Mouse (Mus musculus): ENCODE results near the gene Pcbp4. TPM values are rescaled to one million over a fixed set of nuclear protein-coding genes. Genes with fewer than 3 reads are reported as not detected.
"Not testable (repeated sequence)": the region's sequence is repeated elsewhere in the genome, so short reads cannot be mapped to it uniquely, and the experiment has no call there.

Gene Pcbp4
- polyA plus RNA-seq, 1 experiment from 2014 or later: 275 TPM

- Histone ChIP-seq H3K27ac (no peak overlapping the region), H3K27me3 (ENCODE audit: low read depth, poor library complexity, severe bottlenecking) (no peaks in the 10 kb centered on the region), H3K36me3 (peaks cover 64% of the 10 kb centered on the region), H3K4me1 (peaks cover 21% of the 10 kb centered on the region), H3K4me3 (no peak overlapping the region), H3K9me3 (replicated peaks) (no peaks in the 10 kb centered on the region)
- DNase-seq (ENCODE audit: low spot score): no peak
- 92% methylated on average over 7 of the region's 7 CpGs for WGBS
These were observed 27.4 kb downstream of the Pcbp4 start for GRCm38 (mm10) chr9:106480541-106480940.

- H3K4me3 ChIP-seq: no peak overlapping the region
- H3K27me3 ChIP-seq (ENCODE audit: low read depth, poor library complexity, severe bottlenecking): no peaks in the 10 kb centered on the region
- peaks cover 69% of the 10 kb centered on the region for H3K36me3 ChIP-seq
- no peak overlapping the region for H3K27ac ChIP-seq
- no peaks in the 10 kb centered on the region for H3K9me3 ChIP-seq (replicated peaks)
- 97% methylated on average over 15 of the region's 15 CpGs for whole genome bisulfite sequencing
- H3K4me1 ChIP-seq: peaks cover 16% of the 10 kb centered on the region
- no peak for DNase-seq (ENCODE audit: low spot score)
These were observed 28.0 kb downstream of the Pcbp4 start for GRCm38 (mm10) chr9:106481075-106481474.

- 91% methylated on average over 13 of the region's 13 CpGs for WGBS
- peaks cover 74% of the 10 kb centered on the region for H3K36me3 ChIP-seq
These were observed 28.6 kb downstream of the Pcbp4 start for GRCm38 (mm10) chr9:106481676-106482075.

GRCm38 (mm10) chr9:106482578-106483115 lies 29.6 kb downstream of the Pcbp4 start:
- no peak for DNase-seq (ENCODE audit: low spot score)
- peaks cover 8% of the 10 kb centered on the region for H3K4me1 ChIP-seq
- no peaks in the 10 kb centered on the region for H3K9me3 ChIP-seq (replicated peaks)
- 89% methylated on average over 17 of the region's 17 CpGs for WGBS
- no peak overlapping the region for H3K4me3 ChIP-seq
- H3K27ac ChIP-seq: no peak overlapping the region
- H3K27me3 ChIP-seq (ENCODE audit: low read depth, poor library complexity, severe bottlenecking): no peaks in the 10 kb centered on the region
- peaks cover 74% of the 10 kb centered on the region for H3K36me3 ChIP-seq

More at GRCm38 (mm10) chr9:106481676-106482075, 28.6 kb downstream of the Pcbp4 start:
- Histone ChIP-seq H3K27ac (no peak overlapping the region), H3K27me3 (ENCODE audit: low read depth, poor library complexity, severe bottlenecking) (no peaks in the 10 kb centered on the region), H3K9me3 (replicated peaks) (no peaks in the 10 kb centered on the region), H3K4me3 (no peak overlapping the region), H3K4me1 (peaks cover 10% of the 10 kb centered on the region)
- no peak for DNase-seq (ENCODE audit: low spot score)

- Histone ChIP-seq H3K4me3 (no peak overlapping the region), H3K4me1 (peaks cover 3% of the 10 kb centered on the region), H3K27ac (no peak overlapping the region), H3K36me3 (peaks cover 74% of the 10 kb centered on the region), H3K27me3 (ENCODE audit: low read depth, poor library complexity, severe bottlenecking) (no peaks in the 10 kb centered on the region), H3K9me3 (replicated peaks) (no peaks in the 10 kb centered on the region)
- no peak for DNase-seq (ENCODE audit: low spot score)
- 92% methylated on average over 10 of the region's 10 CpGs for WGBS
These were observed 30.0 kb downstream of the Pcbp4 start for GRCm38 (mm10) chr9:106483136-106483535.

GRCm38 (mm10) chr9:106483606-106484005 lies 30.5 kb downstream of the Pcbp4 start:
- H3K4me3 ChIP-seq: no peak overlapping the region
- H3K27ac ChIP-seq: no peak overlapping the region
- DNase-seq (ENCODE audit: low spot score): no peak
- WGBS: 93% methylated on average over 17 of the region's 17 CpGs
- no peaks in the 10 kb centered on the region for H3K4me1 ChIP-seq
- no peaks in the 10 kb centered on the region for H3K27me3 ChIP-seq (ENCODE audit: low read depth, poor library complexity, severe bottlenecking)
- H3K36me3 ChIP-seq: peaks cover 74% of the 10 kb centered on the region
- H3K9me3 ChIP-seq (replicated peaks): no peaks in the 10 kb centered on the region

- Histone ChIP-seq H3K36me3 (peaks cover 63% of the 10 kb centered on the region), H3K27me3 (ENCODE audit: low read depth, poor library complexity, severe bottlenecking) (no peaks in the 10 kb centered on the region), H3K4me3 (no peak overlapping the region), H3K27ac (no peak overlapping the region), H3K4me1 (no peaks in the 10 kb centered on the region), H3K9me3 (replicated peaks) (no peaks in the 10 kb centered on the region)
- DNase-seq (ENCODE audit: low spot score): no peak
- WGBS: 92% methylated on average over 10 of the region's 10 CpGs
These were observed 32.0 kb downstream of the Pcbp4 start for GRCm38 (mm10) chr9:106485076-106485475.

GRCm38 (mm10) chr9:106487602-106488001 lies 34.5 kb downstream of the Pcbp4 start:
- H3K27me3 ChIP-seq (ENCODE audit: low read depth, poor library complexity, severe bottlenecking); H3K4me1 ChIP-seq; H3K4me3 ChIP-seq; DNase-seq (ENCODE audit: low spot score); H3K9me3 ChIP-seq (replicated peaks); H3K27ac ChIP-seq: not testable (repeated sequence)
- WGBS: 90% methylated on average over 6 of the region's 6 CpGs
- peaks cover 40% of the 10 kb centered on the region for H3K36me3 ChIP-seq

GRCm38 (mm10) chr9:106499667-106500066 lies 46.6 kb downstream of the Pcbp4 start, which contains the start of gene Iqcf1:
Gene Iqcf1, plus strand, starts transcription at chr9:106499967.
- Histone ChIP-seq H3K9me3 (replicated peaks) (no peaks in the 10 kb centered on the region), H3K36me3 (no peaks in the 10 kb centered on the region), H3K27ac (no peak within 1 kb of the TSS), H3K4me1 (no peaks in the 10 kb centered on the region), H3K27me3 (ENCODE audit: low read depth, poor library complexity, severe bottlenecking) (no peaks in the 10 kb centered on the region), H3K4me3 (no peak within 1 kb of the TSS)
- DNase-seq (ENCODE audit: low spot score): no peak
- WGBS: 94% methylated on average over 6 of the region's 6 CpGs

GRCm38 (mm10) chr9:106501846-106502245 lies 48.8 kb downstream of the Pcbp4 start:
- Histone ChIP-seq H3K27me3 (ENCODE audit: low read depth, poor library complexity, severe bottlenecking) (no peaks in the 10 kb centered on the region), H3K27ac (no peak overlapping the region), H3K4me1 (no peaks in the 10 kb centered on the region), H3K9me3 (replicated peaks) (no peaks in the 10 kb centered on the region), H3K4me3 (no peak overlapping the region), H3K36me3 (no peaks in the 10 kb centered on the region)
- 89% methylated on average over 22 of the region's 22 CpGs for WGBS
- DNase-seq (ENCODE audit: low spot score): no peak

- no peaks in the 10 kb centered on the region for H3K4me1 ChIP-seq
- H3K4me3 ChIP-seq: no peak overlapping the region
- H3K27ac ChIP-seq: no peak overlapping the region
- 72% methylated on average over 6 of the region's 6 CpGs for WGBS
- H3K36me3 ChIP-seq: no peaks in the 10 kb centered on the region
- no peak for DNase-seq (ENCODE audit: low spot score)
- no peaks in the 10 kb centered on the region for H3K27me3 ChIP-seq (ENCODE audit: low read depth, poor library complexity, severe bottlenecking)
- H3K9me3 ChIP-seq (replicated peaks): no peaks in the 10 kb centered on the region
These were observed 51.2 kb downstream of the Pcbp4 start for GRCm38 (mm10) chr9:106504246-106504645.

GRCm38 (mm10) chr9:106509356-106509755 lies 56.3 kb downstream of the Pcbp4 start:
- H3K27me3 ChIP-seq (ENCODE audit: low read depth, poor library complexity, severe bottlenecking): no peaks in the 10 kb centered on the region
- no peak overlapping the region for H3K4me3 ChIP-seq
- no peak for DNase-seq (ENCODE audit: low spot score)
- H3K36me3 ChIP-seq: no peaks in the 10 kb centered on the region
- H3K9me3 ChIP-seq (replicated peaks): no peaks in the 10 kb centered on the region
- no peak overlapping the region for H3K27ac ChIP-seq
- H3K4me1 ChIP-seq: no peaks in the 10 kb centered on the region; the same call in 1 of the 2 replicates
- WGBS: 95% methylated on average over 10 of the region's 10 CpGs

GRCm38 (mm10) chr9:106512729-106513450 lies 59.8 kb downstream of the Pcbp4 start:
- no peaks in the 10 kb centered on the region for H3K27me3 ChIP-seq (ENCODE audit: low read depth, poor library complexity, severe bottlenecking)
- H3K4me1 ChIP-seq: no peaks in the 10 kb centered on the region; the same call in 1 of the 2 replicates
- H3K9me3 ChIP-seq (replicated peaks): no peaks in the 10 kb centered on the region
- 76% methylated on average over 13 of the region's 13 CpGs for WGBS
- no peak overlapping the region for H3K27ac ChIP-seq
- H3K4me3 ChIP-seq: no peak overlapping the region
- H3K36me3 ChIP-seq: no peaks in the 10 kb centered on the region
- no peak for DNase-seq (ENCODE audit: low spot score)

All from limb, embryonic 10.5 days (tissue).